Mouse (Mus musculus): ENCODE measurements around the gene S1pr4.
A peak's percentile ranks its signal among the peaks of the same experiment; 100 is the strongest.

The S1pr4 gene

GRCm38 (mm10) chr10:81464405-81465264 lies 35.3 kb downstream of the S1pr4 start:
- DNase-seq = peak; percentile 82

GRCm38 (mm10) chr10:81463531-81463930 lies 36.4 kb downstream of the S1pr4 start:
- no peak for DNase-seq

GRCm38 (mm10) chr10:81462917-81463316 lies 37.0 kb downstream of the S1pr4 start:
- no peak for DNase-seq

GRCm38 (mm10) chr10:81462415-81462804 lies 37.5 kb downstream of the S1pr4 start:
- DNase-seq = no peak

- DNase-seq = no peak
Measured at GRCm38 (mm10) chr10:81461673-81462414, 38.1 kb downstream of the S1pr4 start.

- no peak for DNase-seq
Measured at GRCm38 (mm10) chr10:81460951-81461350, 39.0 kb downstream of the S1pr4 start.

GRCm38 (mm10) chr10:81460471-81460870 lies 39.5 kb downstream of the S1pr4 start:
- no peak for DNase-seq

GRCm38 (mm10) chr10:81459399-81459798 lies 40.5 kb downstream of the S1pr4 start:
- no peak for DNase-seq

GRCm38 (mm10) chr10:81458267-81458666 lies 41.7 kb downstream of the S1pr4 start:
- DNase-seq = no peak

- no peak for DNase-seq
Measured at GRCm38 (mm10) chr10:81457624-81458023, 42.3 kb downstream of the S1pr4 start.

- DNase-seq = no peak
Measured at GRCm38 (mm10) chr10:81456983-81457563, 42.9 kb downstream of the S1pr4 start.

- no peak for DNase-seq
Measured at GRCm38 (mm10) chr10:81455181-81455895, 44.6 kb downstream of the S1pr4 start, which contains the start of gene Nfic. Gene Nfic (minus strand): TSS chr10:81455635.

- no peak for DNase-seq
Measured at GRCm38 (mm10) chr10:81454106-81454505, 45.8 kb downstream of the S1pr4 start.

- no peak for DNase-seq
Measured at GRCm38 (mm10) chr10:81452947-81453288, 47.0 kb downstream of the S1pr4 start.

- no peak for DNase-seq
Measured at GRCm38 (mm10) chr10:81452237-81452946, 47.5 kb downstream of the S1pr4 start.

GRCm38 (mm10) chr10:81451365-81451745 lies 48.6 kb downstream of the S1pr4 start:
- no peak for DNase-seq

GRCm38 (mm10) chr10:81450641-81451364 lies 49.1 kb downstream of the S1pr4 start:
- no peak for DNase-seq

GRCm38 (mm10) chr10:81450140-81450539 lies 49.8 kb downstream of the S1pr4 start:
- peak; percentile 91 for DNase-seq
